Mouse (Mus musculus): ENCODE results near the gene Vmn2r113. TPM values are rescaled to one million over a fixed set of nuclear protein-coding genes. Genes with fewer than 3 reads are reported as not detected.
"Not testable (repeated sequence)": the region's sequence is repeated elsewhere in the genome, so short reads cannot be mapped to it uniquely, and the experiment has no call there.

Gene Vmn2r113
- not detected in 2 replicates for polyA plus RNA-seq (2016; fragmentation: Nextera tagmentation; extraction: Ambion mirVana)

DNA sequence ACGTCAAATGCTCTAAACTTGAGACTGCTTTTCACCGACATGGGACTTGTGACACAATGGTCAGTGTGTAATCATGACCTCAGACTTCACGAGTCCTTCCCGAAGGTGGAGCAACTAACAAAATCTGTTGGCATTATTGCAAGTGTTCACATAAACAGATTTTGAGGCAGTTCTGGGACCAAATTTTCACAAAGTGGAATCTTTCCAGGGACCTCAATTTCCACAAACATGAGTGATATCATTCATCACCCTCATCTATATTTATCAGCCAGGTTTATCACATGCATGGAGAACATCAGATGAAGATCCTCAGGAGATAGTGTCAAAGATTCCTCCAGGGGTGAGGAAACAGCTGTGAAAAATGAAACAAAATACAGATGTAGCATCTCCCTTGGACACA, at the start of gene Vmn2r113:
Gene Vmn2r113 (plus strand): TSS at position 301 of the 400 bp plus-strand sequence.
- H3K36me3 ChIP-seq; H3K27me3 ChIP-seq (ENCODE audit: insufficient read depth, poor library complexity, severe bottlenecking); H3K9me3 ChIP-seq; H3K4me3 ChIP-seq; H3K27ac ChIP-seq; DNase-seq (ENCODE audit: low spot score); H3K4me1 ChIP-seq: not testable (repeated sequence)
- no CpG with 5 or more reads among the region's 4 CpGs for WGBS

Other genes starting within 250 kb of the Vmn2r113 start
- 13.9 and 15.4 TPM in 2 replicates for gene Zfp945, start 75.8 kb upstream of the Vmn2r113 start, polyA plus RNA-seq (2016; fragmentation: Nextera tagmentation; extraction: Ambion mirVana)
- gene Vmn2r-ps130, start 118.2 kb downstream of the Vmn2r113 start, polyA plus RNA-seq (2016; fragmentation: Nextera tagmentation; extraction: Ambion mirVana) = not detected in 2 replicates

Measured in heart, embryonic 10.5 days (tissue).